Mouse (Mus musculus) liver, embryonic 14.5 days (tissue): ENCODE results near the gene Kcnj15. TPM values are rescaled to one million over a fixed set of nuclear protein-coding genes. Genes with fewer than 3 reads are reported as not detected.

ENCODE experiments used
- ATAC-seq: fragments of 200-750 bp; cut with Nextera tagmentation; 2 replicates; pipeline ENCODE4 v1.8.0; 2017; ENCODE audit warnings: moderate number of reproducible peaks, mild to moderate bottlenecking, moderate library complexity; ENCODE audit not compliant: insufficient read depth
- DNase-seq, 3 experiments: peaks; one replicate each; pipeline ENCODE4 v3.0.0-alpha.2; 2012 to 2013; ENCODE audit warnings: low read depth in 3 of 3, low spot score in 3 of 3
- H3K27ac ChIP-seq: fragments of 300-500 bp; sonication (generic); 2 replicates; pipeline ENCODE4 v1.5.1; 2014; ENCODE audit warnings: moderate library complexity, mild to moderate bottlenecking, control low read depth, inconsistent platforms
- H3K27me3 ChIP-seq: fragments of 300-500 bp; sonication (generic); 2 replicates; pipeline ENCODE4 v1.6.1; 2014; ENCODE audit warnings: mild to moderate bottlenecking, low read length, moderate library complexity; ENCODE audit not compliant: control insufficient read depth, insufficient read depth
- H3K36me3 ChIP-seq: fragments of 300-500 bp; sonication (generic); replicated peaks from 2 replicates; pipeline ENCODE4 v1.6.1; 2014; ENCODE audit warnings: low read depth; ENCODE audit not compliant: control insufficient read depth, insufficient read depth
- H3K4me1 ChIP-seq, 2 experiments: fragments of 200-500 bp in 1 of 2; fragments of 300-500 bp in 1 of 2; sonication (generic) in 1 of 2; replicated peaks; 2 replicates each; pipeline ENCODE4 v1.6.1; 2012 to 2014; ENCODE audit warnings: antibody characterized with exemption in 1 of 2, inconsistent platforms in 1 of 2, low read length in 1 of 2; ENCODE audit not compliant: control insufficient read depth in 2 of 2, insufficient read depth in 2 of 2
- H3K4me2 ChIP-seq: fragments of 300-500 bp; sonication (generic); 2 replicates; pipeline ENCODE4 v1.6.1; 2014; ENCODE audit warnings: low read depth, mild to moderate bottlenecking, control low read depth, moderate library complexity
- H3K4me3 ChIP-seq, 2 experiments: fragments of 200-500 bp in 1 of 2; fragments of 300-500 bp in 1 of 2; sonication (generic) in 1 of 2; 2 replicates each; pipeline ENCODE4 v1.5.1; 2012 to 2014; ENCODE audit warnings: low read depth in 2 of 2, low read length in 2 of 2, mild to moderate bottlenecking in 2 of 2, control low read depth in 1 of 2, inconsistent platforms in 1 of 2, moderate library complexity in 1 of 2; ENCODE audit not compliant: insufficient read depth in 1 of 2
- H3K9ac ChIP-seq: fragments of 300-500 bp; sonication (generic); replicated peaks from 2 replicates; pipeline ENCODE4 v1.6.1; 2014; ENCODE audit warnings: mild to moderate bottlenecking, control low read depth, moderate library complexity
- H3K9me3 ChIP-seq: fragments of 300-500 bp; sonication (generic); 2 replicates; pipeline ENCODE4 v1.6.1; 2016; ENCODE audit warnings: low read length, mixed read lengths; ENCODE audit not compliant: control insufficient read depth
- CTCF ChIP-seq: IDR thresholded peaks from 2 replicates; pipeline ENCODE4 v1.5.1; 2016; ENCODE audit warnings: antibody characterized with exemption, low read depth, control low read depth
- EP300 ChIP-seq: IDR thresholded peaks from 2 replicates; pipeline ENCODE4 v1.6.1; 2016; ENCODE audit warnings: antibody characterized with exemption, low read depth
- WGBS: fragments of 180-500 bp; shearing (Covaris S2); extraction: QIAGEN DNeasy Blood & Tissue Kit; methylation state at CpG from one replicate; pipeline ENCODE4 v1.1.7; 2014; ENCODE audit not compliant: insufficient replicate concordance; 5-methylcytosine and 5-hydroxymethylcytosine counted together
- polyA plus RNA-seq, 2 experiments: library from polyadenylated mRNA; depleted of rRNA in 1 of 2; stranded (reverse) in 1 of 2; unstranded in 1 of 2; fragments of >200 nt; fragmentation: Nextera tagmentation in 1 of 2; extraction: Ambion mirVana in 1 of 2; gene quantifications; 2 replicates each; pipeline versions ENCODE4 v1.2.1 to v1.2.3; 2012 to 2014

Gene Kcnj15
- polyA plus RNA-seq (2012; rRNA removed) (0.07 and 0.09 TPM in 2 replicates), polyA plus RNA-seq (2014; fragmentation: Nextera tagmentation; extraction: Ambion mirVana) (0.05 TPM in 1 of 2 replicates, not detected in the other)

GRCm38 (mm10) chr16:95257266-95257894, at the start of gene Kcnj15:
Gene Kcnj15, plus strand, starts transcription at chr16:95257558.
- WGBS = 14% methylated on average over 6 of the region's 6 CpGs
- no peak for TF ChIP-seq EP300
- no peak for TF ChIP-seq CTCF
- no peaks in the 10 kb centered on the region for H3K27me3 ChIP-seq
- H3K9ac ChIP-seq = no peak within 1 kb of the TSS
- no peak within 1 kb of the TSS for H3K4me3 ChIP-seq
- DNase-seq (no peak), ATAC-seq (no peak)
- H3K36me3 ChIP-seq = no peaks in the 10 kb centered on the region
- H3K4me2 ChIP-seq = no peak within 1 kb of the TSS
- no peaks in the 10 kb centered on the region for H3K4me1 ChIP-seq
- no peaks in the 10 kb centered on the region for H3K9me3 ChIP-seq
- no peak within 1 kb of the TSS for H3K27ac ChIP-seq

GRCm38 (mm10) chr16:95208243-95208642, 49.1 kb upstream of the Kcnj15 start:
- DNase-seq = no peak
- no peak overlapping the region for H3K4me2 ChIP-seq
- H3K27ac ChIP-seq = no peak overlapping the region
- TF ChIP-seq EP300 (no peak), CTCF (no peak)
- H3K36me3 ChIP-seq = no peaks in the 10 kb centered on the region
- no peaks in the 10 kb centered on the region for H3K9me3 ChIP-seq
- no peak overlapping the region for H3K4me3 ChIP-seq
- ATAC-seq = no peak
- H3K9ac ChIP-seq = no peak overlapping the region
- 44% methylated on average over 7 of the region's 7 CpGs for WGBS
- no peaks in the 10 kb centered on the region for H3K27me3 ChIP-seq
- no peaks in the 10 kb centered on the region for H3K4me1 ChIP-seq

GRCm38 (mm10) chr16:95209011-95209466, 48.3 kb upstream of the Kcnj15 start:
- H3K27me3 ChIP-seq = no peaks in the 10 kb centered on the region
- H3K9me3 ChIP-seq = no peaks in the 10 kb centered on the region
- no peak overlapping the region for H3K4me3 ChIP-seq
- DNase-seq = no peak
- no peaks in the 10 kb centered on the region for H3K4me1 ChIP-seq
- H3K9ac ChIP-seq = no peak overlapping the region
- TF ChIP-seq CTCF = no peak
- no peak for TF ChIP-seq EP300
- no peak overlapping the region for H3K4me2 ChIP-seq
- WGBS = 27% methylated on average over 1 of the region's 1 CpGs
- no peak overlapping the region for H3K27ac ChIP-seq
- H3K36me3 ChIP-seq = no peaks in the 10 kb centered on the region
- no peak for ATAC-seq

- no peaks in the 10 kb centered on the region for H3K36me3 ChIP-seq
- no peak overlapping the region for H3K4me3 ChIP-seq
- DNase-seq = no peak
- ATAC-seq = no peak
- H3K4me1 ChIP-seq = no peaks in the 10 kb centered on the region
- H3K27me3 ChIP-seq = no peaks in the 10 kb centered on the region
- H3K27ac ChIP-seq = no peak overlapping the region
- H3K4me2 ChIP-seq = no peak overlapping the region
- no peak overlapping the region for H3K9ac ChIP-seq
- H3K9me3 ChIP-seq = no peaks in the 10 kb centered on the region
- WGBS = 51% methylated on average over 7 of the region's 7 CpGs
- TF ChIP-seq EP300 = no peak
- TF ChIP-seq CTCF = no peak
These were observed 42.8 kb upstream of the Kcnj15 start for GRCm38 (mm10) chr16:95214251-95215197.

- WGBS = 70% methylated on average over 9 of the region's 9 CpGs
- Histone ChIP-seq H3K4me3 (no peak overlapping the region), H3K4me1 (no peaks in the 10 kb centered on the region), H3K27ac (no peak overlapping the region), H3K27me3 (no peaks in the 10 kb centered on the region), H3K9me3 (no peaks in the 10 kb centered on the region), H3K9ac (no peak overlapping the region), H3K4me2 (no peak overlapping the region), H3K36me3 (no peaks in the 10 kb centered on the region)
- TF ChIP-seq CTCF (no peak), EP300 (no peak)
- no peak for ATAC-seq
- no peak for DNase-seq
These were observed 41.6 kb upstream of the Kcnj15 start for GRCm38 (mm10) chr16:95215782-95216181.
